Mouse (Mus musculus) MEL (cell line): ENCODE measurements at regions not wholly inside any gene's neighbourhood (a gene's known extent, or its start where the extent isn't known, plus 50 kb on each side); places are given as distances from the start of the nearest gene placed in this dataset.

Source experiments
- DNase-seq: peaks from one replicate; pipeline ENCODE4 v3.0.0; 2011; ENCODE audit warnings: low read depth, low spot score
- H3K27ac ChIP-seq: 2 replicates; pipeline ENCODE4 v1.5.1; 2012; ENCODE audit warnings: low read depth, mild to moderate bottlenecking, control low read depth, low read length, moderate library complexity; ENCODE audit not compliant: control insufficient read depth
- H3K27me3 ChIP-seq, 2 experiments: fragments of 150-350 bp in 1 of 2; sonication (generic) in 1 of 2; 2 replicates each; pipeline ENCODE4 v1.6.1; 2012; ENCODE audit warnings: low read length in 2 of 2, mild to moderate bottlenecking in 2 of 2, improper control_type of control experiment in 1 of 2, moderate library complexity in 1 of 2; ENCODE audit not compliant: insufficient read depth in 2 of 2, control insufficient read depth in 1 of 2
- H3K36me3 ChIP-seq, 2 experiments: 2 replicates each; pipeline ENCODE4 v1.6.1; 2012 to 2014; ENCODE audit warnings: low read length in 2 of 2, improper control_type of control experiment in 1 of 2, inconsistent platforms in 1 of 2, mild to moderate bottlenecking in 1 of 2; ENCODE audit not compliant: insufficient read depth in 2 of 2, control insufficient read depth in 1 of 2
- H3K4me1 ChIP-seq, 2 experiments: fragments of 150-350 bp in 1 of 2; sonication (generic) in 1 of 2; 2 replicates each; pipeline ENCODE4 v1.6.1; 2012; ENCODE audit warnings: low read length in 2 of 2, improper control_type of control experiment in 1 of 2, mild to moderate bottlenecking in 1 of 2; ENCODE audit not compliant: insufficient read depth in 2 of 2, control insufficient read depth in 1 of 2
- H3K4me3 ChIP-seq, 2 experiments: fragments of 150-350 bp in 1 of 2; sonication (generic) in 1 of 2; 2 replicates each; pipeline ENCODE4 v1.5.1; 2012; ENCODE audit warnings: low read depth in 2 of 2, low read length in 2 of 2, mild to moderate bottlenecking in 2 of 2, moderate library complexity in 2 of 2, control low read depth in 1 of 2, improper control_type of control experiment in 1 of 2; ENCODE audit not compliant: control insufficient read depth in 1 of 2, insufficient read depth in 1 of 2
- H3K79me2 ChIP-seq: 2 replicates; pipeline ENCODE4 v1.6.1; 2012; ENCODE audit warnings: mild to moderate bottlenecking, low read length, moderate library complexity; ENCODE audit not compliant: control insufficient read depth, poor library complexity, insufficient read depth
- H3K9ac ChIP-seq: 2 replicates; pipeline ENCODE4 v1.6.1; 2012; ENCODE audit warnings: low read depth, mild to moderate bottlenecking, control low read depth, low read length, moderate library complexity; ENCODE audit not compliant: control insufficient read depth, poor library complexity, severe bottlenecking
- H3K9me3 ChIP-seq: fragments of 150-350 bp; sonication (generic); replicated peaks from 2 replicates; pipeline ENCODE4 v1.6.1; 2012; ENCODE audit warnings: mild to moderate bottlenecking, low read length, improper control_type of control experiment, moderate library complexity; ENCODE audit not compliant: insufficient read depth
- BHLHE40 ChIP-seq: IDR thresholded peaks from 2 replicates; pipeline ENCODE4 v1.6.1; 2012; ENCODE audit warnings: low read depth, mild to moderate bottlenecking, inconsistent platforms, low read length, improper control_type of control experiment, borderline replicate concordance
- CHD1 ChIP-seq: IDR thresholded peaks from 2 replicates; pipeline ENCODE4 v1.6.1; 2012; ENCODE audit warnings: low read depth, mild to moderate bottlenecking, inconsistent platforms, low read length, improper control_type of control experiment
- CHD2 ChIP-seq: IDR thresholded peaks from 2 replicates; pipeline ENCODE4 v1.6.1; 2011; ENCODE audit warnings: low read length, improper control_type of control experiment
- CTCF ChIP-seq, 3 experiments: IDR thresholded peaks in 2 of 3; conservative IDR thresholded peaks in 1 of 3; 2 replicates each; pipeline ENCODE4 v1.5.1; 2011 to 2012; ENCODE audit warnings: low read length in 3 of 3, low read depth in 2 of 3, mild to moderate bottlenecking in 2 of 3, improper control_type of control experiment in 1 of 3, inconsistent platforms in 1 of 3, mixed read lengths in 1 of 3, moderate library complexity in 1 of 3; ENCODE audit not compliant: control insufficient read depth in 1 of 3, insufficient read depth in 1 of 3, poor library complexity in 1 of 3, severe bottlenecking in 1 of 3
- E2F4 ChIP-seq: IDR thresholded peaks from 2 replicates; pipeline ENCODE4 v1.6.1; 2011; ENCODE audit warnings: low read depth, low read length, improper control_type of control experiment, borderline replicate concordance
- EP300 ChIP-seq, 2 experiments: IDR thresholded peaks; 2 replicates each; pipeline ENCODE4 v1.6.1; 2011; ENCODE audit warnings: improper control_type of control experiment in 2 of 2, low read length in 2 of 2, low read depth in 1 of 2, mild to moderate bottlenecking in 1 of 2
- ETS1 ChIP-seq: IDR thresholded peaks from 2 replicates; pipeline ENCODE4 v1.6.1; 2012; ENCODE audit warnings: low read depth, mild to moderate bottlenecking, inconsistent platforms, low read length, improper control_type of control experiment, moderate library complexity
- GABPA ChIP-seq: IDR thresholded peaks from 2 replicates; pipeline ENCODE4 v1.6.1; 2012; ENCODE audit warnings: low read depth, mild to moderate bottlenecking, inconsistent platforms, low read length, improper control_type of control experiment, moderate library complexity
- HCFC1 ChIP-seq: IDR thresholded peaks from 2 replicates; pipeline ENCODE4 v1.6.1; 2012; ENCODE audit warnings: low read depth, mild to moderate bottlenecking, inconsistent platforms, low read length, improper control_type of control experiment, moderate library complexity
- MAFK ChIP-seq: IDR thresholded peaks from 2 replicates; pipeline ENCODE4 v1.6.1; 2011; ENCODE audit warnings: low read depth, mild to moderate bottlenecking, low read length, improper control_type of control experiment, borderline replicate concordance
- MAZ ChIP-seq: IDR thresholded peaks from 2 replicates; pipeline ENCODE4 v1.6.1; 2012; ENCODE audit warnings: low read depth, mild to moderate bottlenecking, inconsistent platforms, low read length, improper control_type of control experiment
- MXI1 ChIP-seq: IDR thresholded peaks from 2 replicates; pipeline ENCODE4 v1.6.1; 2011; ENCODE audit warnings: mild to moderate bottlenecking, low read depth, low read length, improper control_type of control experiment
- NRF1 ChIP-seq: IDR thresholded peaks from 2 replicates; pipeline ENCODE4 v1.6.1; 2014; ENCODE audit warnings: low read depth, mild to moderate bottlenecking, inconsistent platforms, low read length, improper control_type of control experiment, moderate library complexity; ENCODE audit not compliant: poor library complexity, insufficient read depth, severe bottlenecking
- POLR2A ChIP-seq, 2 experiments: IDR thresholded peaks; 2 replicates each; pipeline ENCODE4 v1.6.1; 2011 to 2012; ENCODE audit warnings: low read length in 2 of 2, mild to moderate bottlenecking in 2 of 2, control low read depth in 1 of 2, improper control_type of control experiment in 1 of 2, low read depth in 1 of 2, moderate library complexity in 1 of 2; ENCODE audit not compliant: control insufficient read depth in 1 of 2, insufficient read depth in 1 of 2, poor library complexity in 1 of 2
- POLR2AphosphoS2 ChIP-seq: IDR thresholded peaks from 2 replicates; pipeline ENCODE4 v1.6.1; 2011; ENCODE audit warnings: low read length, improper control_type of control experiment
- SIN3A ChIP-seq: IDR thresholded peaks from 2 replicates; pipeline ENCODE4 v1.6.1; 2012; ENCODE audit warnings: low read length, improper control_type of control experiment, inconsistent platforms
- TAL1 ChIP-seq: IDR thresholded peaks from 2 replicates; pipeline ENCODE4 v1.6.1; 2012; ENCODE audit warnings: mild to moderate bottlenecking, inconsistent platforms, low read length, moderate library complexity, mixed read lengths
- TBP ChIP-seq: IDR thresholded peaks from 2 replicates; pipeline ENCODE4 v1.8.0; 2011; ENCODE audit warnings: low read depth, low read length, improper control_type of control experiment
- TCF12 ChIP-seq: IDR thresholded peaks from 2 replicates; pipeline ENCODE4 v1.6.1; 2014; ENCODE audit warnings: low read depth, mild to moderate bottlenecking, inconsistent platforms, low read length, improper control_type of control experiment, moderate library complexity
- USF1 ChIP-seq: IDR thresholded peaks from 2 replicates; pipeline ENCODE4 v1.6.1; 2014; ENCODE audit warnings: low read depth, mild to moderate bottlenecking, inconsistent platforms, low read length, improper control_type of control experiment, moderate library complexity
- USF2 ChIP-seq, 2 experiments: IDR thresholded peaks; 2 replicates each; pipeline ENCODE4 v1.6.1; 2011 to 2012; ENCODE audit warnings: improper control_type of control experiment in 2 of 2, low read length in 2 of 2, borderline replicate concordance in 1 of 2, inconsistent platforms in 1 of 2, low read depth in 1 of 2, mild to moderate bottlenecking in 1 of 2; ENCODE audit not compliant: insufficient read depth in 1 of 2
- ZMIZ1 ChIP-seq: IDR thresholded peaks from 2 replicates; pipeline ENCODE4 v1.6.1; 2012; ENCODE audit warnings: low read depth, mild to moderate bottlenecking, inconsistent platforms, low read length, improper control_type of control experiment, moderate library complexity

- no peak for TF ChIP-seq GABPA
- no peak for TF ChIP-seq USF2 (IDR thresholded peaks at IDR 0.05; ENCODE audit: borderline replicate concordance in 1 of 2, insufficient read depth in 1 of 2, low read depth in 1 of 2, low read length in 2 of 2)
- no peak for TF ChIP-seq NRF1
- TF ChIP-seq EP300 (IDR thresholded peaks at IDR 0.05; ENCODE audit: low read depth in 1 of 2, low read length in 2 of 2): no peak
- TF ChIP-seq CTCF (IDR thresholded peaks at IDR 0.05 in 2 of 3, conservative IDR thresholded peaks at IDR 0.05 in 1 of 3; ENCODE audit: control insufficient read depth in 1 of 3, insufficient read depth in 1 of 3, low read depth in 2 of 3, low read length in 3 of 3, poor library complexity in 1 of 3, severe bottlenecking in 1 of 3): no peak
- no peak for TF ChIP-seq ETS1
- no peak for TF ChIP-seq MAFK
- TF ChIP-seq POLR2A (IDR thresholded peaks at IDR 0.05; ENCODE audit: control insufficient read depth in 1 of 2, insufficient read depth in 1 of 2, low read depth in 1 of 2, low read length in 2 of 2, poor library complexity in 1 of 2): no peak
- no peak for TF ChIP-seq E2F4
- no peak for TF ChIP-seq HCFC1
- Histone ChIP-seq H3K4me3 (no peak overlapping the region), H3K36me3 (no peaks in the 10 kb centered on the region), H3K79me2 (no peaks in the 10 kb centered on the region), H3K27ac (no peak overlapping the region), H3K27me3 (no peaks in the 10 kb centered on the region), H3K9me3 (no peaks in the 10 kb centered on the region), H3K9ac (no peak overlapping the region), H3K4me1 (no peaks in the 10 kb centered on the region)
- DNase-seq: no peak
Observed at GRCm38 (mm10) chr17:74920056-74920455, 85.3 kb upstream of the Ltbp1 start.

DNA sequence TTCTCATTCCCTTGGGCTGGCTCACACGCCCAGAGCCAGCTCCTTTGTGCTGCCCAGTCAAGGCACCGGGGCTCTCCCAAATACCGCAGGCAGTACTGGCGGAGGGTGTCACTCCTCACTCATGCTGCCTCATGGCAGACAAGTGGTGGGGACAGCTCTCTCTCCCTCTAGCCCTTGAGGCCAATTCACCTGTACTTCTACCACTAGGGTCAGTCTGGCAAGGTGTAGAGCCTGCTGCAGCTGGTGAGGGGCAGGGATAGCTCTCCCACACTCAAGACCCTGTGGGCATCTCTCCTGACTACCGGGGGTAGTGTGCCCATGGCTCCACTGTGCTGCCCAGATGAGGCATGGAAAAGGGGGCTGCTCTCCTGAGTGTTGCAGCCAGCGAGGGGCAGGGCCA, 84.0 kb upstream of the Ltbp1 start:
- Histone ChIP-seq H3K4me1 (no peaks in the 10 kb centered on the region), H3K36me3 (no peaks in the 10 kb centered on the region), H3K27ac (no peak overlapping the region), H3K79me2 (no peaks in the 10 kb centered on the region), H3K4me3 (no peak overlapping the region), H3K27me3 (no peaks in the 10 kb centered on the region), H3K9me3 (no peaks in the 10 kb centered on the region), H3K9ac (no peak overlapping the region)
- DNase-seq: no peak
- TF ChIP-seq TCF12: no peak
- no peak for TF ChIP-seq BHLHE40
- TF ChIP-seq TBP: no peak
- TF ChIP-seq CHD2: no peak
- TF ChIP-seq POLR2A (IDR thresholded peaks at IDR 0.05; ENCODE audit: control insufficient read depth in 1 of 2, insufficient read depth in 1 of 2, low read depth in 1 of 2, low read length in 2 of 2, poor library complexity in 1 of 2): no peak
- TF ChIP-seq ZMIZ1: no peak
- TF ChIP-seq ETS1: no peak
- no peak for TF ChIP-seq MXI1
- no peak for TF ChIP-seq E2F4
- TF ChIP-seq CHD1: no peak
- TF ChIP-seq SIN3A: no peak
- TF ChIP-seq NRF1: no peak
- TF ChIP-seq USF1: no peak
- no peak for TF ChIP-seq TAL1
- no peak for TF ChIP-seq CTCF (IDR thresholded peaks at IDR 0.05 in 2 of 3, conservative IDR thresholded peaks at IDR 0.05 in 1 of 3; ENCODE audit: control insufficient read depth in 1 of 3, insufficient read depth in 1 of 3, low read depth in 2 of 3, low read length in 3 of 3, poor library complexity in 1 of 3, severe bottlenecking in 1 of 3)
- no peak for TF ChIP-seq MAZ
- TF ChIP-seq POLR2AphosphoS2: no peak
